Mouse (Mus musculus) A20 (cell line): Measurements from ENCODE around the gene Ndufa7.

Source experiments
- DNase-seq: peaks from one replicate; pipeline ENCODE4 v3.0.0-alpha.2; 2011; ENCODE audit warnings: low read depth, low spot score

Gene Ndufa7

DNA sequence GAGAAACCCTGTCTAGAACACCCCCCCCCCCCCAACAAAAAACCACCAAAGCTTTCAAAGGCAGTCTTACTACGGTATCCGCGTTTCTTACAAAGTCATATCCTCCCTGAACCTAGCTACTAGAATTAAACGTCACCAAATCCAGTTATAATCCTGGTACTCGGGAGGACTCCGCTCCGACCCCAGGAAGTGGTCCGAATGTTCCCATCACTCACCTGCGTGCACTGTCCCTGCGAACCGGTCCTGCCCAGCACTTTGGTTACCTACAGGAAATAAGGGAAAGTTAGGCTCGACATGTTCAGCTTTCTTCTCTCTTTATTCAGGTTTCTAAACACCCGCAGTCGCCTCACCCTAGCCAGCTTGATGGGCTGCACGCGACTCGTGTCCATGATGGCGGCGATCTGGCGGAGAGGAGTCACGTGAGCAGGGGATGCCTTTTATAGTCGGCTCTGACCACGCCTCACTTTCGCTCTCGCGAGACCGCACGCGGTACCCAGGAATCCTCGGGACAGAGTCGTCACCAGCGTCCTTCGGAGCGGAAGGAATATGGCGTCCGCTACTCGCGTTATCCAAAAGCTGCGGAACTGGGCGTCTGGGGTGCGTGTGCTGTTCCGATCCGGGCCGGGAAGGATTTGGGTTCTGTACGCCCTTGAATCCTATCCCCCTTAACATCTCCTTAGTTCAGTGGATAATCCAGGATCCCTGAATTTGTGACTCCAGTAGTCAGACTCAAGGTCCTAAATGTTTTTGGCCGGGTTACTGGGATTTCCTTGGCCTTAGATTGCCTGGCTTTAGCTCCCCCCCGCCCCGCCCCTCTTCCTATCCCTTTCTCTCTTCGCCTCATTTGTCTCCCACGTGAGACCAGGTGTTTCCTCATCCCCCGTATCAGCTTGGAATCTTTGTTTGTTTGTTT is at the start of gene Ndufa7, which contains the start of gene Rps28:
TSS of gene Ndufa7 (plus strand) at position 489 of the 913 bp plus-strand sequence.
TSS of gene Rps28 (minus strand) at position 479 of the 913 bp plus-strand sequence.
- peak; percentile 96 for DNase-seq

DNA sequence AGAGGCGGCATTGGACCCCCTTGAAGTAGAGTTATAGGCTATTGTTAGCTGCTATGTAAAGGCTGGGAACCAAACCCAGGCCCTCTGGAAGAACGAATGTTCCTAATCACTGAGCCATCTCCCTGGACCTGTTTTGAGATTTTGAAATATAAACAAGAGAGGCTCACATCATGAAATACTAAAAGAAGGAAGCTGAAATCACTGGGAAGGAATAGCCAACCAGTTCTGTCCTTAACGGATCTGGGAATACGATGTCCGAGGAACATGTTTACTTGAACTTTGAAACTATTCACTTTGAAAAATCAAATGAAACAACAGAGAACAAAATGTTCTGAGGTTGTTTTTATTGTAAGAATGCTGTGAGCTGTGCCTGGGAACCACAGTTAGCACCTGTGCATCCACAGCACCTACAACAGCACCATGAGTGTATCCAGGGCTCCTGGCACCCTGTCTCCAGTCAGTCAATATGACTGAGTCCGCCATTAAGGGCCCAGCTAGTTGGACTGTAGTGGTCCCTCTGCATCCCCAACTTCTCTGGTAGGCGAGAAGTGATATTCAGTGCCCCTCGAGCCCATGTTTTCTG is 49.7 kb upstream of the Ndufa7 start:
- DNase-seq: no peak

DNA sequence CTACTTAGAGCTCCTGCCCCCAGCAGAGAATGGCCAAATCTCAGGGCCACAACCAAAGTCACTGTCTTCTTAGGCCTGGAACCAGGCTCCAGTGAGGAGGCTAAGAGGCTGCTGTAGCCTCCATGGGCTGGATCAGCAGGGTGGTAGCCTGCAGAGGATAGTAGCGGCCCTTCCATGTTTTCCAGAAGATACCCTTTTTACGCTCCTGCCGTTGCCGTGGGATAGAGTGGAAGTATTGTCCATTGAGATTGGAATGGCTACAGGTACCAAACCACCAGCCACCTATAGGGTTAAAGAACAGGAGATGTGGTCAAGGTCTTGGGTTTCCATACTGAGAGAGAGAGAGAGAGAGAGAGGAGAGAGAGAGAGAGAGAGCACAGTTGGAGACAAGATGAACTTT is 49.1 kb upstream of the Ndufa7 start:
- no peak for DNase-seq

- no peak for DNase-seq
These were observed 45.0 kb upstream of the Ndufa7 start for GRCm38 (mm10) chr17:33779271-33779966.

GRCm38 (mm10) chr17:33779967-33780295 is 44.4 kb upstream of the Ndufa7 start:
- no peak for DNase-seq

- no peak for DNase-seq
These were observed 43.9 kb upstream of the Ndufa7 start for GRCm38 (mm10) chr17:33780431-33780830.

GRCm38 (mm10) chr17:33781124-33781977 is 43.0 kb upstream of the Ndufa7 start, which contains the start of gene Angptl4:
Gene Angptl4, minus strand, starts transcription at chr17:33781830.
- peak; percentile 91 for DNase-seq

DNA sequence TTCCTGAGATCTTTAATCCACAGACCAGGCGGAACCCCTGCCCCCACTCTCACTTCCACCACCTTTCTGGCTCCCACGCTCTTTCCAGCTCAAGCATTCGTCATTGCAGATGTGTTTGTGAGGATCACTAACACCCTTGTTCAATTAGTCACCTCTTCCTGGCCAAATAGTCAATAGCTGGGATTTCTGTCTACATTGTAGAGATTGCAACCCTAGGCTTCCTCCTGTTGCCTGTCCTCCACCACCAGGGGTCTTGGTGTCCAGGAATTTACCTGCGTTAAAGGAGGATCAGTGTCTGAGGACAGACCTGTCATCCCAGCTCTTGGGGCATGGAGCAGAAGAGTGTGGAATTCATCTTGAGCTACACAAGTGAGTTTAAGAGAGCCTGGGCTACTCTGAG is 42.3 kb upstream of the Ndufa7 start:
- no peak for DNase-seq

- DNase-seq: no peak
These were observed 41.0 kb upstream of the Ndufa7 start for GRCm38 (mm10) chr17:33783408-33783807.

DNA sequence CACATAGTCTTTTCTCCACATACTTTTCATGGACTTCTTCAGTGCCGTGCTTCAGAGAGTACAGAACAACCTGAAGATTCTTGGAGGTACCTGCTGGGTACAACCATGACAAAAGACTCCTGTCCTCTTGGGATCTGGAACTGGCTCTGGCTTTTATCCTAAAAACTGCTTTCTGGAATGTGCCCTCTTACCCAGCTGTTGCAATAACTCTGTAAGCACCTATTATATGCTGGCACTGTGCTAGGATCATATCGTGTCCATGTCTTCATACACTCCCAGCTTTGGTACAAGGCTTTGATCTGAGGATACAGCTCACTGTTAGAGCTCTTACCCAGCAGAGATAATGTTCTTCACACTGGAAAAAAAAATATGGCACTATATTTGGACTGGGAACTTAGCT is 39.4 kb upstream of the Ndufa7 start:
- no peak for DNase-seq

DNA sequence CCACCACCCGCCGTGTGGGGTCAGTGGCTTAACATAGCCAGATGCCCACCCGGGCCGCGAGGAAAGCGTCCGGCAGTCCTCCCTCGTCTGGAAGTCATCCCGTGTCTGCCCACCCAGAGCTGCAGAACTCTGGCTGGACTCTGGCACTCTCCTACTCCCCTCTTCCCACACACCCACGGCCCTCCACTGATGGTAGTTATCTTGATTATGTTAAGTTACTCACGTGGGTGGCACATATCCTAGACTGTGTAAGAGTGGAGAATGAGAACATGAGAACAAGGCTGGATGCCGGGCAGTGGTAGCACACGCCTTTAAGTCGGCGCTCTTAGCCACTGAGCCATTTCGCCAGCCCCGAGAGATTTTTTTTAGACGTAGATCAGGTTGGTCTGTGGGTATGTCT is 38.0 kb upstream of the Ndufa7 start:
- no peak for DNase-seq

- DNase-seq: no peak
These were observed 35.6 kb upstream of the Ndufa7 start for GRCm38 (mm10) chr17:33788732-33789131.

DNA sequence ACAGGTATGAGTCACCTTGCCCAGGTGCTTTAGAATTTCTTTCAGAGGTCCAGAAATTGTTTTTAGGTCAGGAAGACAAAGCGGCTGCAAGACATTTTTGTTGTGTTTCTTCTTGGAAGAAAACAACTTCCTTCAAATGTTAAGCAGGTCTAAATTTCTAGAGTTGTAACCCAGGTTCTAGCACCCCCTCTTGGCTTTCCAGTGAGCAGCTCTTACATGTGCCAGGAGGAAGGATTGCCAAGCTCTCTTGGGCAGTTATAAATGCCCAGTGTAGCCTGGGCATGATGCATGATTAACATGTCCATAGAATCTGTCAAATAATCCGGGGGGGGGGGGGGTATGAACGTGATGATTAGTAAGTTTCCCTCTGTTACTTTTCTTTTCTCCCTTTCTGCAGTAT is 26.1 kb upstream of the Ndufa7 start:
- peak; percentile 35 for DNase-seq

- DNase-seq: no peak
These were observed 25.1 kb upstream of the Ndufa7 start for GRCm38 (mm10) chr17:33799277-33799676.

DNA sequence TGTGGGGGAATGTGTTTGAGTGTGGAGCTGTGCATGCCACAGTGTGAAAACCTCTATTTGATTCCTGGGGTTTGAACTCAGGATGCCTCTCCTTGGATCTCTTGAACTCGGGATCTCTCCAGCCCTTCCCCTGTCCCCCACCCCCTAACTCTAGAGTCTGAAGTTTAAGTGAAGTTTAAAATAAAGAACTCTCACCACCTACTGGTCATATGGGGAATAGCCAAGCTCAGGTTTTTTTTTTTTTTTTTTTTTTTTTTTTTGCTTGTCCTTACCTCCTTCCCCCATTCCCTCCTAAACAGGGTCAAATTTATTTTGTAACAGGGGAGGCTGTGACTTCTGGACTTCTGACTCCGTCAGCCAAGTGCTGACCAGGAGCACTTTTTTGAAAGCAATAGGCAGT is 22.2 kb upstream of the Ndufa7 start:
- DNase-seq: peak; percentile 22

- DNase-seq: peak; percentile 44
These were observed 20.2 kb upstream of the Ndufa7 start for GRCm38 (mm10) chr17:33804205-33804604.

GRCm38 (mm10) chr17:33804745-33805144 is 19.6 kb upstream of the Ndufa7 start:
- no peak for DNase-seq

DNA sequence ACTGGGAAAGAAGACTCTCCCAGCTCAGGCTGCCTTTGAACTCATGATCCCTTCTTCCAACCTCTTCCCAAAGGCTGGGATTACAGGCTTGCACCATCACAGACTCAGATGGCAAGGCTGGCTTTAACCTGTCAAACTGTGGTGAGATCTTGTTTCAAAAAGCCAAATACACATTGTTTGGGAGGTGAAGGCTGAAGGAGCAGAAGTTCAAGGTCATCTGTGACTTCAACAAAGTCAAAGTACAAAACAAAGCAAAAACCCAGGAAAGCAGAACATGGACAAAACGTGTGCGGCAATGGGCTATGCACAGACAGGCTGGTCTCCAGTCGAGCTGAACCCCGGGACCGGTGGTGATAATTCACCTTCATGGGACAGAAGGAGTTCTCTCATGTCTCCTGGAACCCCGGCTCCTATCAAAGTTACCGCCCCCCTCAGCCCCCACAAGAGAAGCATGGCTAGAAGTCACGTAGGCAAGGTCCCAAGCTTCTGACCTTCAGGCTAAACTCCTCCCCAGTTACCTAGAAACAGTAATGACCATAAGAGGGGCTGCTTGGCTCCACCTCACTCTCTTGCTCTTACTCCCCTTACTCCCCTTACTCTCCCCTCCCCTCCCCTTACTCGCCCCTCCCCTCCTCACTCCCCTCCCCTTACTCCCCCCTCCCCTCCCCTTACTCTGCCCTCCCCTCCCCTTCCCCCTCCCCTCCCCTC is 17.0 kb upstream of the Ndufa7 start:
- DNase-seq: no peak

DNA sequence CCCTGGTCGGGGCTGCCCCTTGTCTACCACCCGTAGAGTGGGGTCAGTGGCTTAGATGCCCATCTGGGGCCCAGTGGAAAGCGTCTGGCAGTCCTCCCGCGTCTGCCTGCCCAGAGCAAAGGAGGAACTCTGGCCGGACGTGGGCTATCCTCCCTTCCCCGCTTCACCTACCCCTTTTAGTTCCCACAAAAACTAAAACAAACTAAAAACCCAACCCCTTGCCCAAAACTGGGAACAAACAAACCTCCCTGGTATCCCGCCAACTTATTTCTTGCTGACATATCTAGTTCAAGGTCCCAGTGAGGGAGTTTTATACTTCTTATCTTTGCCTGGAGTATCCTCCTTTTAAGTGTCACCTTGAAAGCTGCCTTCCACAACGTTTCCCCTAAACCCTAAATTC is 16.2 kb upstream of the Ndufa7 start:
- DNase-seq: no peak

DNA sequence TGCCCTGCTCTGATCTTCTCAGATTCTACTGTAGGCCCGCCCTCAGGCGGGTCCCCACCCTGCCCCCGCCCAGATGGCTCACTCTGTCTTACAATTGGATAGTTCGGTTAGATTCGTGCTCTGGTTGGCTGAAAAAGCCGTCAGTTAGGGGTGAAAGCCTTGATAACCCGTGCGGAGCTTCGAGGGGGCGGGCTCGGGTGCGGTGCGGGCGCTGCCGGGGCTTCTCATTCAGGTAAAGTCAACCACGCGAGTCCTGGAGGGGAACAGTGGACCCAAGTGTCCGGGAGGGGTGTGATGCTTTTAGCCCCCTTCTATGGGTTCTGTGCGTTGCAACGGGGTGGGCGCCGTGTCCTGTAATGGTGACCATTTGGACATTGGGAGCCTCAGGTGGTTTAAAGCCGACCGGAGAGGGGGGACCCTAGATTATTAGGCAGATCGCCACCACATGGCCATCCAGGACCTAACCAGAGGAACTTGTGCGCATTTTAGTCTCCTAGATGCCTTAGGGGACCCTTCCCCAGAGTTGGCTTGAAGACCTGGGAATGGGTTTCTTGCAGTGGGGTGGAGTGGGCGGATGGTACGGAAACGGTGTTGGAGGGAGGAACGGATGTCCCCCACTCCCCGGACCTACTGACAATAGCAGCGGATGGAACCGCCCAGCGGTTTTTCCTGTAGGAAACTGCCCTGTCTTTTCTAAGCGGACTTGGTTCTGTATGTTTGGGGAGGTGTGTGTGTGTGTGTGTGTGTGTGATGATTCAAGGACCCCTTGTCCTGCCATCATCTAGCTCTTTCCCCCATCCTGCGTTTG is 13.8 kb upstream of the Ndufa7 start, which contains the start of gene Kank3:
TSS of gene Kank3 (plus strand) at position 186 of the 808 bp plus-strand sequence.
- DNase-seq: peak; percentile 97
